Mouse (Mus musculus): Measurements from ENCODE around the gene Rccd1. TPM values are rescaled to one million over a fixed set of nuclear protein-coding genes. Genes with fewer than 3 reads are reported as not detected.

Gene Rccd1
- polyA plus RNA-seq (2012; rRNA removed) (22.5 and 26.2 TPM in 2 replicates), polyA plus RNA-seq (2014; fragmentation: Nextera tagmentation; extraction: Ambion mirVana) (8.0 and 10.2 TPM in 2 replicates)

GRCm38 (mm10) chr7:80324043-80324815 is at the start of gene Rccd1:
Gene Rccd1, minus strand, starts transcription at chr7:80324454.
- DNase-seq (ENCODE audit: low spot score) (peak; percentile 99), ATAC-seq (ENCODE audit: low FRiP score, low read depth) (peak; percentile 100)
- Histone ChIP-seq H3K9me3 (ENCODE audit: control insufficient read depth, low read length) (no peaks in the 10 kb centered on the region), H3K4me2 (replicated peaks; ENCODE audit: low read depth, low read length, severe bottlenecking) (peak within 1 kb of the TSS; percentile 89), H3K4me3 (replicated peaks; ENCODE audit: low read length) (peak within 1 kb of the TSS; percentile 63), H3K9ac (ENCODE audit: low read depth, low read length, severe bottlenecking) (peak within 1 kb of the TSS; percentile 57), H3K27ac (replicated peaks; ENCODE audit: low read depth, low read length) (peak within 1 kb of the TSS; percentile 70), H3K4me1 (ENCODE audit: control insufficient read depth, insufficient read depth, low read length) (peaks cover 8% of the 10 kb centered on the region), H3K27me3 (ENCODE audit: control insufficient read depth, insufficient read depth, low read length) (no peaks in the 10 kb centered on the region), H3K36me3 (ENCODE audit: control insufficient read depth, insufficient read depth, low read length) (peaks cover 47% of the 10 kb centered on the region)
- WGBS: 2% methylated on average over 38 of the region's 38 CpGs
- TF ChIP-seq POLR2A (IDR thresholded peaks at IDR 0.05; ENCODE audit: borderline replicate concordance, extremely low read depth, insufficient read depth, insufficient read length): peak; percentile 65; the same call in 1 of the 2 replicates

- Histone ChIP-seq H3K9me3 (ENCODE audit: control insufficient read depth, low read length) (no peaks in the 10 kb centered on the region), H3K36me3 (ENCODE audit: control insufficient read depth, insufficient read depth, low read length) (peaks cover 10% of the 10 kb centered on the region), H3K9ac (ENCODE audit: low read depth, low read length, severe bottlenecking) (no peak overlapping the region), H3K4me1 (ENCODE audit: control insufficient read depth, insufficient read depth, low read length) (peaks cover 12% of the 10 kb centered on the region), H3K27ac (replicated peaks; ENCODE audit: low read depth, low read length) (no peak overlapping the region), H3K4me3 (replicated peaks; ENCODE audit: low read length) (no peak overlapping the region), H3K27me3 (ENCODE audit: control insufficient read depth, insufficient read depth, low read length) (no peaks in the 10 kb centered on the region), H3K4me2 (replicated peaks; ENCODE audit: low read depth, low read length, severe bottlenecking) (no peak overlapping the region)
- WGBS: 76% methylated on average over 12 of the region's 12 CpGs
- TF ChIP-seq POLR2A (IDR thresholded peaks at IDR 0.05; ENCODE audit: borderline replicate concordance, extremely low read depth, insufficient read depth, insufficient read length): no peak
- DNase-seq (ENCODE audit: low spot score) (no peak), ATAC-seq (ENCODE audit: low FRiP score, low read depth) (no peak)
These were observed 49.6 kb upstream of the Rccd1 start for GRCm38 (mm10) chr7:80373850-80374249.

GRCm38 (mm10) chr7:80373352-80373751 is 49.1 kb upstream of the Rccd1 start:
- Histone ChIP-seq H3K36me3 (ENCODE audit: control insufficient read depth, insufficient read depth, low read length) (peaks cover 9% of the 10 kb centered on the region), H3K4me2 (replicated peaks; ENCODE audit: low read depth, low read length, severe bottlenecking) (no peak overlapping the region), H3K4me1 (ENCODE audit: control insufficient read depth, insufficient read depth, low read length) (peaks cover 12% of the 10 kb centered on the region), H3K9ac (ENCODE audit: low read depth, low read length, severe bottlenecking) (no peak overlapping the region), H3K27me3 (ENCODE audit: control insufficient read depth, insufficient read depth, low read length) (no peaks in the 10 kb centered on the region), H3K4me3 (replicated peaks; ENCODE audit: low read length) (no peak overlapping the region), H3K27ac (replicated peaks; ENCODE audit: low read depth, low read length) (no peak overlapping the region), H3K9me3 (ENCODE audit: control insufficient read depth, low read length) (no peaks in the 10 kb centered on the region)
- TF ChIP-seq POLR2A (IDR thresholded peaks at IDR 0.05; ENCODE audit: borderline replicate concordance, extremely low read depth, insufficient read depth, insufficient read length): no peak
- no peak for DNase-seq (ENCODE audit: low spot score)
- no peak for ATAC-seq (ENCODE audit: low FRiP score, low read depth)
- 77% methylated on average over 4 of the region's 4 CpGs for WGBS

GRCm38 (mm10) chr7:80372667-80373066 is 48.4 kb upstream of the Rccd1 start:
- Histone ChIP-seq H3K36me3 (ENCODE audit: control insufficient read depth, insufficient read depth, low read length) (peaks cover 12% of the 10 kb centered on the region), H3K9ac (ENCODE audit: low read depth, low read length, severe bottlenecking) (no peak overlapping the region), H3K4me1 (ENCODE audit: control insufficient read depth, insufficient read depth, low read length) (peaks cover 12% of the 10 kb centered on the region), H3K27ac (replicated peaks; ENCODE audit: low read depth, low read length) (no peak overlapping the region), H3K4me3 (replicated peaks; ENCODE audit: low read length) (no peak overlapping the region), H3K9me3 (ENCODE audit: control insufficient read depth, low read length) (no peaks in the 10 kb centered on the region), H3K4me2 (replicated peaks; ENCODE audit: low read depth, low read length, severe bottlenecking) (no peak overlapping the region), H3K27me3 (ENCODE audit: control insufficient read depth, insufficient read depth, low read length) (no peaks in the 10 kb centered on the region)
- ATAC-seq (ENCODE audit: low FRiP score, low read depth) (no peak), DNase-seq (ENCODE audit: low spot score) (no peak)
- 51% methylated on average over 2 of the region's 2 CpGs for WGBS
- TF ChIP-seq POLR2A (IDR thresholded peaks at IDR 0.05; ENCODE audit: borderline replicate concordance, extremely low read depth, insufficient read depth, insufficient read length): no peak

GRCm38 (mm10) chr7:80372166-80372565 is 47.9 kb upstream of the Rccd1 start:
- no peak for DNase-seq (ENCODE audit: low spot score)
- H3K27ac ChIP-seq (replicated peaks; ENCODE audit: low read depth, low read length): no peak overlapping the region
- H3K9me3 ChIP-seq (ENCODE audit: control insufficient read depth, low read length): no peaks in the 10 kb centered on the region
- no peak overlapping the region for H3K4me2 ChIP-seq (replicated peaks; ENCODE audit: low read depth, low read length, severe bottlenecking)
- 90% methylated on average over 3 of the region's 3 CpGs for WGBS
- H3K27me3 ChIP-seq (ENCODE audit: control insufficient read depth, insufficient read depth, low read length): no peaks in the 10 kb centered on the region
- H3K4me3 ChIP-seq (replicated peaks; ENCODE audit: low read length): no peak overlapping the region
- no peak overlapping the region for H3K9ac ChIP-seq (ENCODE audit: low read depth, low read length, severe bottlenecking)
- no peak for TF ChIP-seq POLR2A (IDR thresholded peaks at IDR 0.05; ENCODE audit: borderline replicate concordance, extremely low read depth, insufficient read depth, insufficient read length)
- no peak for ATAC-seq (ENCODE audit: low FRiP score, low read depth)
- peaks cover 15% of the 10 kb centered on the region for H3K36me3 ChIP-seq (ENCODE audit: control insufficient read depth, insufficient read depth, low read length)
- H3K4me1 ChIP-seq (ENCODE audit: control insufficient read depth, insufficient read depth, low read length): peaks cover 12% of the 10 kb centered on the region

Data from limb, embryonic 14.5 days (tissue).